Mouse (Mus musculus) spleen, adult 2 months (tissue): ENCODE data around the gene Slc9a3r2.

Source experiments
- CTCF ChIP-seq: fragments of 200-500 bp; IDR thresholded peaks from 2 replicates; pipeline ENCODE4 v1.5.1; 2011; ENCODE audit warnings: mild to moderate bottlenecking, inconsistent platforms; ENCODE audit not compliant: insufficient read depth, insufficient read length, insufficient replicate concordance; ENCODE audit errors: extremely low read depth
- POLR2A ChIP-seq: fragments of 200-500 bp; IDR thresholded peaks from 2 replicates; pipeline ENCODE4 v1.6.1; 2011; ENCODE audit warnings: low read depth, low read length, inconsistent platforms

GRCm38 (mm10) chr17:24651835-24652234, 1.7 kb upstream of the Slc9a3r2 start:
- TF ChIP-seq CTCF, result no peak
- no peak for TF ChIP-seq POLR2A
